Mouse (Mus musculus) cerebellum, postnatal 36 days (tissue): ENCODE measurements around the gene Mtch2.
A peak's percentile ranks its signal among the peaks of the same experiment; 100 is the strongest.

Source experiments
- DNase-seq, 2 experiments: peaks; one replicate each; pipeline ENCODE4 v3.0.0; 2021 to 2022; ENCODE audit warnings: mixed read lengths in 2 of 2

Gene Mtch2

DNA sequence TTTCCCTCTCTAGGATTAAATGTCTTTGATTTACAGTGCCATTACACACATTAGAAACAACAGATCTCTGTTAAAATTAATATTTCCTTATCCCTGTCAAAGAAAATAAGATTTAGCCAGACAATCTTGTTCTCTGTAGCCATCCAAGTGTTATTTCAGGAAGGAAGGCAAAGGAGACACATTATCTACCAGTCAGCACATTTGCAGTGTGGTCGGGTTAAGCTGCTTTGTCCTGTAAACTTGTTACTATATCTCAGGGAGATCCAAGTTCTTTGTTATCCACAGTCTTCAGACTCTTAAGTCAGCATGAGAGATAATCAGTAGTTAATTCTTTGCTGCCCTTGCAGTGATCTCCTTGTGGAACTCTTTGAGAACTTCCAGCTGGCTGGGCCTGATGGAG, 63.9 kb downstream of the Mtch2 start:
- DNase-seq: no peak

GRCm38 (mm10) chr2:90911668-90912067, 64.7 kb downstream of the Mtch2 start:
- no peak for DNase-seq

- peak in 1 of 2 experiments; percentile 29 for DNase-seq
Measured at GRCm38 (mm10) chr2:90913671-90914070, 66.7 kb downstream of the Mtch2 start.

DNA sequence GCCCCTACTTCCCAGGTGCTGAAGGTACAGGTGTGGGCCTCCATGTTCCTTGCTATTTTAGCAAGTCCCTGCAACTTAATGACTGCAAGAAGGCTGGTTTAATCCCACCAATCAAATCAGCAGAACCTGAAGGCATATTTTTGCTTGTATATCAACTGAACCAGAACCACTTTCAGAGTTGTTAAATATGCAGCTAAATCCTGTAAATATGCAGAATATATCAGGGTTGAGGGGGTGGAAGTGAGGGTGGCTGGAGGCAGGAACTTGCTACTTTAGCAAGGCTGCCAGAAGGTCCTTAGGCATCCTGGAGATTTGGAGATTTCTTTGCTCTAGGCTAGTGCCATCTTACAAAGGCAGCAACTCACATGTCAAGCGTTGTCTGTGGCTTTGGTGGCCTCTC, 68.6 kb downstream of the Mtch2 start:
- no peak for DNase-seq
